Mouse (Mus musculus) erythroblast, embryonic 14.5 days (primary cell): Measurements from ENCODE around the gene Cpb2.

Source experiments
- GATA1 ChIP-seq: IDR thresholded peaks from 2 replicates; pipeline ENCODE4 v1.6.1; 2012; ENCODE audit warnings: low read length, inconsistent platforms, mixed read lengths
- TAL1 ChIP-seq: IDR thresholded peaks from 3 replicates; pipeline ENCODE4 v1.6.1; 2012; ENCODE audit warnings: low read length, inconsistent platforms, mixed read lengths

GRCm38 (mm10) chr14:75256521-75256920, 14.4 kb downstream of the Cpb2 start:
- TF ChIP-seq GATA1 (no peak), TAL1 (no peak)
